Mouse (Mus musculus) CD8-positive naive resting alpha-beta T cell, adult 57 days (primary cell): ENCODE results near the gene Copb1. TPM values are rescaled to one million over a fixed set of nuclear protein-coding genes. Genes with fewer than 3 reads are reported as not detected.

Source experiments
- total RNA-seq: library from RNA; stranded (reverse); gene quantifications from one replicate; pipeline ENCODE4 v1.2.4, GENCODE M21; 2023

The Copb1 gene
- total RNA-seq: 65.9 TPM

DNA sequence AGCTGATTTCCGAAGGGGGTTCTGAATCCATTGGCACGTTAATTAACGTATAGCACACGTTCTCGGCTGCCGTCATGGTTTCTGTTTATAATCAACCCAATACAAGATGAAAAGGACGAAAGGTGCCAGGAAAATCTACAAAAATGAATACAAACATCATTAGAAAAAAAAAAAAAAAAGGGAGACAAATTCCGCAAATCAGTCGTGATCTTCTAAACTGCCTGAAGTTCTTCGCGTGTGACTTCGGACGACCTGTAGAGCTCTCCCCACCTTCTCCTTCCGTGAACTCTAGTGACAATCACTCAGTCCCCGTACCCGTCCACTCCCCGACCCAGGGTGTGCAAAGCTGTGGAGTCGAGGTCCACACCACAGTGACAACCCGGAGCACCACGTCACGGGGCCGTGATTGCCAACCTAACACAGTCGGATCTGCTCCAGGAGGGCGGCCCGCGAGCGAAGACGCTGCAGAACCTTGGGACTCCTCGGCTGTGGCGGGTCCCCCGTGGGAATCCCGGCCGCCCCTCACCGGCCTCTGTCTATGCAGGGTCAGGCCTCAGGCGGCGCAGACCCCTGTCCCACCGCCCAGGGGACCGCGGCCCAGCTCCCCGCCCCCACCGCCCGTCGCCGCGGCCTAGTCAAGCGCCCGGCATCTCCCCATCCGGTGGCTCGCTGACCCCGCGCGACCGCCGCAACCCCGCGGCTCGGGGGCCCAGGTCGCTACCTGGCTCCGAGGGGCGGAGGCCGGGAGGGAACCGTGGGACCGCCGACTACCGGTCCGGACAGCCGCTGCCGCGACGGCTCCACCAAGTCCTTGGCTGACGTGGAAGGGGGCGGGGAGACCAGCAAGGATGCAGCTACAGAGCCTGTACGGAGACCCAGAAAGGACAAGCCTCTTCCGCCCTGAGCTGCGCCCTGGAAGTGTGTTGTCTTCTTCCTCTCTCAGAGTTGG lies at the start of gene Copb1:
Gene Copb1, minus strand, starts transcription at position 827 of the 949 bp plus-strand sequence.

DNA sequence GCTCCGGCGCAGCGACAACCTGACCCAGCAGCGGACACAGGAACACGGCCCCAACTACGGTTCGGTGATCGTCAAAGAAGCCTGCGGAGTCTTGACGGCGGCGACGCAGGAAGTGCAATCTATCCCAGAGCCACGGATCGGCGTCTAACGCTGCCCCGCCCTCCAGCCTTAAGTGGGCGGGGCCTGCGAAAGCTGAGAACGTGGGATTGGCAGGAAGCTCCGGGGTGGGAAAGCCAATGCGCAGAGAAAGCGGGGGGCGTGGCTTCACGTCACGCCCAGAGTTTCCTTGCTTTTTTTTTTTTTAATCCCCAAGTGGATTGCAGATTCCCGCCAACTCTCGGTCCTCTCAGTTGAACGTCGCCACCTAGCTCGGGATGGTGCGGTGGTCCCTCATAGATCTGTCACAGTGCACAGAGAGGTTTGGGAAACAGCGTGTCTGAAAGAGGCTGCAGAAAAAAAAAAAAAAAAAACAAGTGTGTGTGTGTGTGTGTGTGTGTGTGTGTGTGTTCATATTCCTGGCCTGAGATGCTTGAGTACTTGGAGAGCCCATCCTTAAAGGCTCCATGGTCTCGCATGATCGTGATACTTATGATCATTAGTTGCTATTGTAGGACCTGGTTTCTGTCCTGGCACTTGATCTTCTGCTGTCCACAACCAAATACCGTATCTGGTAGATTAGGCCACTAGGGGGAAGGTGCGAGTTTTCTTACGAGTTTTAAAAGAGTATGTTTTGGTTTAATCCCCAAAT lies 21.7 kb upstream of the Copb1 start, which contains the start of gene Psma1:
Gene Psma1, minus strand, starts transcription at position 114 of the 748 bp plus-strand sequence.

Other genes with a start within 250 kb of the Copb1 start
- gene Rras2, start 136.9 kb downstream of the Copb1 start, total RNA-seq: 124 TPM
- gene Psma1, start 21.4 kb upstream of the Copb1 start, total RNA-seq: 68.6 TPM
- 122 TPM for gene Pde3b, start 160.6 kb upstream of the Copb1 start, total RNA-seq